Mouse (Mus musculus) kidney, postnatal 14 days (tissue): ENCODE data around the gene Cd2.
A peak's percentile ranks its signal among the peaks of the same experiment; 100 is the strongest.

ENCODE experiments used
- DNase-seq: peaks from one replicate; pipeline ENCODE4 v3.0.0; 2022; ENCODE audit warnings: mixed read lengths

Cd2 gene

GRCm38 (mm10) chr3:101274041-101274770, 13.5 kb downstream of the Cd2 start:
- DNase-seq: peak; percentile 30

- DNase-seq: no peak
Observed at GRCm38 (mm10) chr3:101272166-101272565, 15.6 kb downstream of the Cd2 start.

GRCm38 (mm10) chr3:101270833-101271232, 16.9 kb downstream of the Cd2 start:
- no peak for DNase-seq

- no peak for DNase-seq
Observed at GRCm38 (mm10) chr3:101268361-101268760, 19.4 kb downstream of the Cd2 start.

GRCm38 (mm10) chr3:101265561-101266091, 22.1 kb downstream of the Cd2 start:
- DNase-seq: no peak

GRCm38 (mm10) chr3:101258976-101259375, 28.8 kb downstream of the Cd2 start:
- DNase-seq: no peak

- DNase-seq: no peak
Observed at GRCm38 (mm10) chr3:101256090-101256489, 31.6 kb downstream of the Cd2 start.

- DNase-seq: peak; percentile 57
Observed at GRCm38 (mm10) chr3:101252141-101252540, 35.6 kb downstream of the Cd2 start.

GRCm38 (mm10) chr3:101249846-101250245, 37.9 kb downstream of the Cd2 start:
- no peak for DNase-seq

- DNase-seq: no peak
Observed at GRCm38 (mm10) chr3:101245212-101245611, 42.5 kb downstream of the Cd2 start.

GRCm38 (mm10) chr3:101243002-101243401, 44.7 kb downstream of the Cd2 start:
- DNase-seq: no peak

- no peak for DNase-seq
Observed at GRCm38 (mm10) chr3:101241866-101242265, 45.9 kb downstream of the Cd2 start.

GRCm38 (mm10) chr3:101240859-101241258, 46.9 kb downstream of the Cd2 start:
- no peak for DNase-seq

GRCm38 (mm10) chr3:101239236-101239635, 48.5 kb downstream of the Cd2 start:
- DNase-seq: no peak

- DNase-seq: no peak
Observed at GRCm38 (mm10) chr3:101238695-101239094, 49.0 kb downstream of the Cd2 start.

GRCm38 (mm10) chr3:101236995-101237808, 50.5 kb downstream of the Cd2 start:
- DNase-seq: no peak

- DNase-seq: no peak
Observed at GRCm38 (mm10) chr3:101236261-101236660, 51.5 kb downstream of the Cd2 start.

GRCm38 (mm10) chr3:101235321-101235720, 52.4 kb downstream of the Cd2 start:
- no peak for DNase-seq

- DNase-seq: no peak
Observed at GRCm38 (mm10) chr3:101233424-101233823, 54.3 kb downstream of the Cd2 start.

- no peak for DNase-seq
Observed at GRCm38 (mm10) chr3:101232570-101232969, 55.2 kb downstream of the Cd2 start.

GRCm38 (mm10) chr3:101230201-101230600, 57.5 kb downstream of the Cd2 start:
- DNase-seq: no peak

- no peak for DNase-seq
Observed at GRCm38 (mm10) chr3:101229551-101229930, 58.2 kb downstream of the Cd2 start.

- DNase-seq: no peak
Observed at GRCm38 (mm10) chr3:101228868-101229550, 58.7 kb downstream of the Cd2 start.
